Mouse (Mus musculus) spleen, postnatal 14 days (tissue): Measurements from ENCODE around the gene Zfp566.
A peak's percentile ranks its signal among the peaks of the same experiment; 100 is the strongest.

Experiments
- DNase-seq, 2 experiments: peaks; one replicate each; pipeline ENCODE4 v3.0.0; 2021 to 2022; ENCODE audit warnings: low spot score in 2 of 2

Zfp566 gene

DNA sequence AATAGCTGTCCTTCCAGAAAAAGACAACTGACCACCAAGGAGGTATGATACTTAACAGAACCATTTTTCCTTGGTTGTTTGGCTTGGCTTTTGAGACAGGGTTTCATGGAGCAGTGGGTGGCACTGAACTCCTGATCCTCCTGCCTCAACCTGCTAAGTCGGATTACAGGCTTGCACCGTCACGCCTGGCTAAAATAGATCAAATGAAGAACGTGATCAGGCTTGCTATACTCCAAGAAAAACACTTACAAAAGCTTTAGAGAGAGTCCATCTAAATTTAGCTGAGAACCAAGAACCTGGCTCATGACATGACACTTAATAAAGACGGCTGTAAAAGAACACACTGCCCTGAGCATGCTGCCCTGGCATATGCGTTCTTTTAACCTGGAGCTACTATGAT lies 30.0 kb downstream of the Zfp566 start:
- DNase-seq = no peak

DNA sequence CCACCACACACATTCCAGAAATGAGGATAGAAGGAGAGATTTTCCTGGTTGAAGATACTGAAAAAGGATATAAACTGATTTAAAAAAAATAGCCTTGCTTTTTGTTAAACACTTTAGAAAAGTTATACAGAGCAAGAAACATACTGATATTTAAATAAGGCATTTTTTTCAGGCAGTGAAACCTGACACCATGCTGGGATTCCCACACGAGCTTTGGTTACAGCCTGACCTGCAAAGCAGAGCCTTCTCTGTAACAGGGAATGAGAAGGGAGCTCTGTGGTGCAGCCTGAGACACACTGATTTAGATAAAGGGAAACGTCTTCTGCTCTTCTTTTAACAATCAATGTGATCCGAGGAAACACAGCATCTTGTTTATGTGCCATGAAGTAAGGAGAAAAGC lies 36.7 kb downstream of the Zfp566 start:
- no peak for DNase-seq

DNA sequence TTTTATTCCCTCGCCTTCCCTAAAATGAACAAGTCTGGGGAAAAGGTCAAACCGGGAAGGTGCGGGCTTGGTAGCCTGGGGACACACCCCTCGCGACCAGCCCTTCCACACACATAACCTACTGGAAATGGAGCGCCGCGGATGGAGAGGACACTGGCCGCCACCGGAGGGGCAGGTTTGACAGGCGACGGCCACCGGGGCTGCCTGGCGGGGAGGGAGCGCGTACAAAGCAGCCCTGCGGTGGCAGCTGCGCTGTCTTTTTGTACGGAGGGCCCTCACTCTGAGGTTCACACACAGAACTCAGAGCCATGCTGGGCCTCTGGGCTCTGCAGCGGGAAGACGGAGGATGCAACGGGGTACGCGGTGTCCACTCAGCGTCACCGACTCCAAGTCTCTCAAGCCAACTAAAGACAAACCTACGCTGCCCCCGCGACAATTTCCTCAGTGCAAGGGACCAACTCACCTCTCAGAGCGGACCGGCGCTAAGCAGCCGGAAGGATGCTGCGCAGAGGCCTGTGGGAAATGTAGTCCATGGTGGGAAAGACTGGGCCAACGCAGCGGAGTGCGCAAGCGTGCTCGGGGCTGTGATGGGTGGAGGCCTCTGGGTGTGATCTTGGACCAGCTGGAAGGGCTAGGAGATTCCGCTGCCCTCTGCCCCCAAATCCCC lies 39.3 kb downstream of the Zfp566 start, which contains the start of gene Zfp14:
Zfp14 (minus strand) TSS at position 499 of the 667 bp plus-strand sequence.
- peak; percentile 75 to 85 for DNase-seq

DNA sequence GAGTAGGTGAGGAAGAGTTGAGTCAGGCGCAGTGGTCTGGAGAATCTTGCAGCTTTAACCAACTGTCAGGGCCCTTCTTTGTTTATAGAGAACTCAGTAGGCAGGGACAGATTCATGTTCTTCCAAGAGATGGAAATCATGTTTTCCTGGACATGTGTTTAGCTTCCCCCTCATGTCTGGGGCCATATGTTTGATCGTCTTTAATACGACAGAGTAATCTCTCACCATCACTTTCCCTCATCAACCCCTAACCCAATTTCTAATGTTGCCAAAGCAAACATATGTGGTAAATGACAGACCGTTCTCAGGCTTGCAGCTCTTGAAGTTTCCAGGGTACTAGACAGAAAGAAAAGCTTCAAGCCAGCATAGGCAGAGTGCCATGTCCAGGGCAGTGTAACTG lies 42.2 kb downstream of the Zfp566 start:
- no peak for DNase-seq

DNA sequence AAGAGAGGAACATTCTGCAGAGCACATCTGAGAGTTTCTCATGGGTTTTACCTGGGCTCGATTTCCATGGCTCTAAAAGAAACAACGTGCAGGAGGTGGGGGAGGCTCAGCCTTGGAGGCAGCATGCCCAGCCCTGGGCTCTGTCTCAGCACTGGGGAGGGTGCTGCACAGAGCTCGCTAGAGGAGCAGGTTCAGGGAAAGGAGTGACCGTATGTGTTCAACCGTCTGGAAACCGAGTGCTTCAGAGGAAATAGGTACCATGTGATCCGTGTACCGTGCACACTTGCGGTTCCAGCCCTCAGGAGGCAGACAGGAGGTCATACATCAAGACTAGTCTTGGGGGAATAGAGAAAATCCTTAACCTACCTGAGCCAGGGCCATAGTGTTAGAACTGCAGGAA lies 46.0 kb downstream of the Zfp566 start:
- DNase-seq = no peak

DNA sequence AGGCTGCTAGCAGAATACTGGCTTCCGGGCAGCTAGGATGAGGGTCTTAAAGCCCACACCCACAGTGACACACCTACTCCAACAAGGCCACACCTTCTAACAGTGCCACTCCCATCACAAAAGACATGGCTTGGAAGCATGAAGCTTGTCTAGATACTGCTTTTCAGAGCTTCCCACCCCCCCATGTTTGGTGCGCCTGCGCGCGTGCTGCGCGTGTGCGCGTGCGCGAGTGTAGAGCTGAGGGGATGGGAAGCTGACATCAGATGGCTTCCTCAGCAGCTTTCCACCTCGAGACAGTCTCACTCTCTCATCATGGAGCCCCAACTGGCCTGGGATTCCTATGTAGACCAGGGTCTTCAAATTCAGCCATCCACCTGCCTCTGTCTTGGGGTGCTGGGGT lies 56.0 kb downstream of the Zfp566 start:
- no peak for DNase-seq

DNA sequence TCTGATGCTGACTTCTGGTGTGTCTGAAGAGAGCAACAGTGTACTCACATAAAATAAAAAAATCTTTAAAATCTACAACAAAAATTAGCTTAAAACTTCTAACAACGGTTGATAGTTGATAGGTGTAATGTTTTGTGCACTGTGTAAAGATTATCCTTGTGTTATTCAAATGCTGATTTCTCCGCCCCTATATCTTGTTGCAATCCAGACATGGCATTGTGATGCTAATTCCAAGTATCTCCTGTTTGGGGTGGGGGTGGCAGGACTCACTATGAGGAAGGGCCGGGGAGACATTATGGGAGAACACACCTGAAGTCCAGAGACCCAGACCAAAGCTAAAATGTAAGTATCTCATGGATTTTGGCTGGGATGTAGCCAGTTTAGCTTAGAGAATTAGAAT lies 58.9 kb downstream of the Zfp566 start:
- no peak for DNase-seq

DNA sequence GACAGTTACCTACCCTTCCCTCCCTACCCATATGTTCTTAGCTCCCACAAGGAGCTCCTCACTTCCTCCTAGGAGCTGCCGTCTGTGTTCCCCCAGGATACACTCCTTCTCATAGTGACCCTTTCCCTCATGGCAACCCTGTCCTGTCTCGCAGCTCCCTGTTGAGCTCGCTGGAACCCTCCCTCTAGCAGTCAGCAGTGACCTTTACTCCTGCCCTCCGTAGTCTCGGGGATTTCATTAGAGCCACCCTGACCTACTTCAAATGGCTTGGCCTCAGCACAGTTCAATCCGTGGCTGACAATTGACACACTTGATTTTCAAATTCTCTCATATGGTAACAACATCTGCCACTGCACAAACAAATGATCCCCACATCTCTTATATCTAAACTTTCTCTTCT lies 59.6 kb downstream of the Zfp566 start:
- no peak for DNase-seq

DNA sequence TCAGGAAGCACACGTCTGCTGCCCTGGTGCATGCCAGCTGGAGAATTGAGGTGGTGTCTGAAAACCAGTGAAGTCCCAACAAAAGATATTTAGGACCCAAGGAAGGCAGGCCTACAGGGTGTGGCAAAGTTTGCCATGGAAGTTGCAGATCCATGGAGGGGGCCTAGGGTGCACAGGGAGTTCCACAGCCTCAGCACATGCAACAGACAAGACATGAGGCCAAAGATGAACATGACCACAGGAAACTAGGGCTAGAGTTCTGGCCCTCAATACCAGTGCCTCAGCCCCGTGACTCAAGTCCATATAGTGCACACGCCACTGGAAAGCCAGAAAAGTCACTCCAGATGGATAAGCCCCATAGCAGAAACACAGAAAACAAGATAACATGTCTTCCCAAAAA lies 61.8 kb downstream of the Zfp566 start:
- DNase-seq = no peak
